Mouse (Mus musculus): ENCODE data around the gene Orai2. TPM values are rescaled to one million over a fixed set of nuclear protein-coding genes. Genes with fewer than 3 reads are reported as not detected.

Gene Orai2
- total and polyA plus RNA-seq, 3 experiments = 33.6 to 35.7 TPM; not detected in 1

DNA sequence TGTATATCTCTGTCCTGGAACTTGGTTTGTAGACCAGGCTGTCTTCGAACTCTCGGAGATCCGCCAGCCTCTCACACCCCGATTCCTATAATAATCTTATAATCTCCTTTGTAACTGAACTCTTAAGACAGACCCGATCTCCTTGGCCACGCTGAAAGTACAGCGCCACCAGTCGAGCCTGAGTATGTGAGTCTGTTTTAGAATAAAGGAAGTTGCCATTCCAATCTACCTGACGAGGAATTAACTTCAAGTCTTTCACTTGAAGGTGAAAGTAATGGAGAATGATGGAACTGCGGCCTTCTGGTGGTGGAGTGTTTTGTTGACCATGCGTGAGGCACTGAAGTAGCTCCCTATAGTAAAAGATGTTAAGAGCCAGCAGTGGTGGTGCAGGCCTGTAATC lies 29.0 kb upstream of the Orai2 start:
- H3K27ac ChIP-seq (ENCODE audit: control insufficient read depth, low read depth, low read length) = peak overlapping the region; percentile 41; the same call in 1 of the 2 replicates
- DNase-seq (ENCODE audit: low read depth, low spot score) = peak; percentile 74
- peak overlapping the region; percentile 74 to 100 for H3K4me3 ChIP-seq (ENCODE audit: control insufficient read depth in 1 of 2, insufficient read depth in 1 of 2, low read depth in 2 of 2, low read length in 2 of 2)
- peaks cover 0 to 7% of the 10 kb centered on the region in 2 experiments; a peak in 3 of 4 replicates for H3K4me1 ChIP-seq (ENCODE audit: control insufficient read depth in 1 of 2, insufficient read depth in 2 of 2, low read length in 2 of 2)
- TF ChIP-seq MYC (IDR thresholded peaks at IDR 0.05; ENCODE audit: low read depth, low read length) = no peak
- TF ChIP-seq CTCF (IDR thresholded peaks at IDR 0.05 in 2 of 3, conservative IDR thresholded peaks at IDR 0.05 in 1 of 3; ENCODE audit: control insufficient read depth in 1 of 3, insufficient read depth in 1 of 3, low read depth in 2 of 3, low read length in 3 of 3, poor library complexity in 1 of 3, severe bottlenecking in 1 of 3) = peak in 2 of 3 experiments; percentile 29 to 55; a peak in 3 of 6 replicates
- TF ChIP-seq ZNF384 (IDR thresholded peaks at IDR 0.05; ENCODE audit: low read depth, low read length) = peak; percentile 47; the same call in 1 of the 2 replicates
- TF ChIP-seq MAX (IDR thresholded peaks at IDR 0.05; ENCODE audit: low read length) = no peak
- 0 out of 2 replicates have a peak, but pooled peaks have one; percentile 23 for TF ChIP-seq HCFC1 (IDR thresholded peaks at IDR 0.05; ENCODE audit: low read depth, low read length)
- TF ChIP-seq EP300 (IDR thresholded peaks at IDR 0.05; ENCODE audit: low read depth in 1 of 2, low read length in 2 of 2) = 0 out of 4 replicates have a peak, but pooled peaks of 1 of the 2 experiments have one; percentile 5
- 0 out of 2 replicates have a peak, but pooled peaks have one; percentile 37 for TF ChIP-seq CHD1 (IDR thresholded peaks at IDR 0.05; ENCODE audit: low read depth, low read length)
- TF ChIP-seq MEF2A (IDR thresholded peaks at IDR 0.05; ENCODE audit: extremely low read depth, insufficient replicate concordance, low read depth, low read length, poor library complexity, severe bottlenecking) = no peak
- H3K36me3 ChIP-seq (ENCODE audit: control insufficient read depth in 1 of 2, insufficient read depth in 2 of 2, low read length in 2 of 2) = peaks cover 8 to 9% of the 10 kb centered on the region in 2 experiments
- H3K9ac ChIP-seq (ENCODE audit: control insufficient read depth, low read depth, low read length, poor library complexity, severe bottlenecking) = peak overlapping the region; percentile 74
- no peaks in the 10 kb centered on the region for H3K27me3 ChIP-seq (ENCODE audit: control insufficient read depth in 1 of 2, insufficient read depth in 2 of 2, low read length in 2 of 2)
- no peaks in the 10 kb centered on the region for H3K9me3 ChIP-seq (replicated peaks; ENCODE audit: insufficient read depth, low read length)
- peaks cover 14% of the 10 kb centered on the region for H3K79me2 ChIP-seq (ENCODE audit: control insufficient read depth, insufficient read depth, low read length, poor library complexity)

DNA sequence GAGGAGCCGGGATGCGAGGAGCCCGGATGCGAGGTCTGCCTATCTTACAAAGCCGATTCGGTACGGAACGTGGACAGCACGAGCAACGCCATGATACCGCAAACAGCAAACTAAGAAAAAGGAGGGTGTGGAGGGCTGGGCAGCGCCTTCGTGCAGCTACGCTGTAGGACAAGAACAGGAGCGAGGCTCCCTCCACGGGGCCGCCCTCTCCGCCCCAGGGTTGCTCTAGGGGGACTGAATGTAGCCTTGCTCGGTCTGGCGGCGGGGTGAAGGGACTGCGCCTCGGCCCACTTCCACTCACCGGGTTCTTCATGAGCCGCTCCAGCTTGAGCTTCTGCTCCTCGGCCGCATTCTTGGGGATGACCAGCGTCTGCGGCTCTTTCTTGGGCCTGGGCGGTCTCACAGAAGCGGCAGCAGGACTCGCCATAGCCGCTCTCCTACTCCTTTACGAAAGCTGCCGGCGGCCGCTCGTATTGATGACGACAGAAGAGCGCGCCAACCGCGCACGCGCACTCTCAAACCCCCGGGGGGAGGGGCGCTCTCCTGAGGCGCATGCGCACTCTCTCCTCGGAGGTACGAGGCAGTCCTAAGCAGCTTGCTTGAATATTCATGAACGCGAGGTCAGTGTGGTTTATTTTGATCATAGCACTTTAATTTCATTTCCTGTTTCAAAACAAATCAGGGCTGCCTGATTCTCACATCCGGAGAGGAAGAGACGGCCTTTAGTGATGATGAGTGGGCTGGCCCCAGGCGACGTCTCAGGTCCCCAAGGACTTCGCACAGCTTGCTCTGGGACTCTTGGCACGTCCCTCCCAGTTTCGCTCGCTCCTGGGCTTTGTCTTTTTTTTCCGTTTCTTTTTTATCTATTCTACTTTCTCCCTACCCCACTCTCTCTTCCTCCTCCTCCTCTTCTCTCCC lies 28.2 kb upstream of the Orai2 start, which contains the start of gene Prkrip1:
Prkrip1 (minus strand) TSS at position 490 of the 918 bp plus-strand sequence.
- peaks cover 0 to 7% of the 10 kb centered on the region in 2 experiments; a peak in 3 of 4 replicates for H3K4me1 ChIP-seq (ENCODE audit: control insufficient read depth in 1 of 2, insufficient read depth in 2 of 2, low read length in 2 of 2)
- no peaks in the 10 kb centered on the region for H3K27me3 ChIP-seq (ENCODE audit: control insufficient read depth in 1 of 2, insufficient read depth in 2 of 2, low read length in 2 of 2)
- H3K36me3 ChIP-seq (ENCODE audit: control insufficient read depth in 1 of 2, insufficient read depth in 2 of 2, low read length in 2 of 2) = peaks cover 9 to 11% of the 10 kb centered on the region in 2 experiments
- DNase-seq (ENCODE audit: low read depth, low spot score) = peak; percentile 98
- H3K9ac ChIP-seq (ENCODE audit: control insufficient read depth, low read depth, low read length, poor library complexity, severe bottlenecking) = peak within 1 kb of the TSS; percentile 97
- peak within 1 kb of the TSS; percentile 88 for H3K27ac ChIP-seq (ENCODE audit: control insufficient read depth, low read depth, low read length)
- H3K4me3 ChIP-seq (ENCODE audit: control insufficient read depth in 1 of 2, insufficient read depth in 1 of 2, low read depth in 2 of 2, low read length in 2 of 2) = peak within 1 kb of the TSS; percentile 93 to 100
- H3K9me3 ChIP-seq (replicated peaks; ENCODE audit: insufficient read depth, low read length) = no peaks in the 10 kb centered on the region
- peaks cover 14% of the 10 kb centered on the region for H3K79me2 ChIP-seq (ENCODE audit: control insufficient read depth, insufficient read depth, low read length, poor library complexity)
- TF ChIP-seq ZKSCAN1 (IDR thresholded peaks at IDR 0.05; ENCODE audit: low read depth, low read length) = no peak
- 0 out of 2 replicates have a peak, but pooled peaks have one; percentile 16 for TF ChIP-seq MEF2A (IDR thresholded peaks at IDR 0.05; ENCODE audit: extremely low read depth, insufficient replicate concordance, low read depth, low read length, poor library complexity, severe bottlenecking)
- peak; percentile 15; the same call in 1 of the 2 replicates for TF ChIP-seq USF1 (IDR thresholded peaks at IDR 0.05; ENCODE audit: low read depth, low read length)
- peak; percentile 63; the same call in 1 of the 2 replicates for TF ChIP-seq ELF1 (IDR thresholded peaks at IDR 0.05; ENCODE audit: low read depth, low read length)
- TF ChIP-seq E2F4 (IDR thresholded peaks at IDR 0.05; ENCODE audit: borderline replicate concordance, low read depth, low read length) = no peak
- no peak for TF ChIP-seq MYB (IDR thresholded peaks at IDR 0.05; ENCODE audit: low read depth, low read length)
- peak; percentile 59 for TF ChIP-seq BHLHE40 (IDR thresholded peaks at IDR 0.05; ENCODE audit: borderline replicate concordance, low read depth, low read length)
- TF ChIP-seq ZNF384 (IDR thresholded peaks at IDR 0.05; ENCODE audit: low read depth, low read length) = no peak; the same call in 1 of the 2 replicates
- TF ChIP-seq USF2 (IDR thresholded peaks at IDR 0.05; ENCODE audit: borderline replicate concordance in 1 of 2, insufficient read depth in 1 of 2, low read depth in 1 of 2, low read length in 2 of 2) = no peak
- 0 out of 2 replicates have a peak, but pooled peaks have one; percentile 20 for TF ChIP-seq ETS1 (IDR thresholded peaks at IDR 0.05; ENCODE audit: low read depth, low read length)
- TF ChIP-seq MYC (IDR thresholded peaks at IDR 0.05; ENCODE audit: low read depth, low read length) = peak; percentile 53; the same call in 1 of the 2 replicates
- no peak for TF ChIP-seq GABPA (IDR thresholded peaks at IDR 0.05; ENCODE audit: low read depth, low read length)
- peak; percentile 66 for TF ChIP-seq MAX (IDR thresholded peaks at IDR 0.05; ENCODE audit: low read length)
- no peak for TF ChIP-seq GATA1 (IDR thresholded peaks at IDR 0.05; ENCODE audit: low read depth, low read length)
- TF ChIP-seq CHD1 (IDR thresholded peaks at IDR 0.05; ENCODE audit: low read depth, low read length) = no peak
- TF ChIP-seq NELFE (IDR thresholded peaks at IDR 0.05; ENCODE audit: low read depth, low read length) = peak; percentile 92
- peak; percentile 87; the same call in 1 of the 2 replicates for TF ChIP-seq ZMIZ1 (IDR thresholded peaks at IDR 0.05; ENCODE audit: low read depth, low read length)
- peak; percentile 59; the same call in 1 of the 2 replicates for TF ChIP-seq TBP (IDR thresholded peaks at IDR 0.05; ENCODE audit: low read depth, low read length)
- peak; percentile 80 for TF ChIP-seq POLR2AphosphoS2 (IDR thresholded peaks at IDR 0.05; ENCODE audit: low read length)
- peak; percentile 94 for TF ChIP-seq MAZ (IDR thresholded peaks at IDR 0.05; ENCODE audit: low read depth, low read length)
- TF ChIP-seq CHD2 (IDR thresholded peaks at IDR 0.05; ENCODE audit: low read length) = peak; percentile 58
- TF ChIP-seq EP300 (IDR thresholded peaks at IDR 0.05; ENCODE audit: low read depth in 1 of 2, low read length in 2 of 2) = peak in 1 of 2 experiments; percentile 21; a peak in 2 of 4 replicates
- TF ChIP-seq RCOR1 (IDR thresholded peaks at IDR 0.05; ENCODE audit: low read depth, low read length) = peak; percentile 89
- TF ChIP-seq MAFK (IDR thresholded peaks at IDR 0.05; ENCODE audit: borderline replicate concordance, low read depth, low read length) = no peak

Measured in MEL (cell line).